Mouse (Mus musculus) gastrocnemius, postnatal 36 days (tissue): ENCODE results near the gene Fggy. TPM values are rescaled to one million over a fixed set of nuclear protein-coding genes. Genes with fewer than 3 reads are reported as not detected.

ENCODE experiments used
- DNase-seq, 2 experiments: peaks; one replicate each; pipeline ENCODE4 v3.0.0; 2022
- intact Hi-C: fragments of 180-260 bp; cut with DNase I; formaldehyde crosslinking; loops from one replicate; pipeline ENCODE4 v1.15.1; 2025
- total RNA-seq, 2 experiments: library from RNA; stranded (reverse); gene quantifications; 2 replicates each; pipeline ENCODE4 v1.2.3; 2021

Fggy gene
- total RNA-seq, 2 experiments from 2014 or later, result 7.6 to 8.2 TPM

DNA sequence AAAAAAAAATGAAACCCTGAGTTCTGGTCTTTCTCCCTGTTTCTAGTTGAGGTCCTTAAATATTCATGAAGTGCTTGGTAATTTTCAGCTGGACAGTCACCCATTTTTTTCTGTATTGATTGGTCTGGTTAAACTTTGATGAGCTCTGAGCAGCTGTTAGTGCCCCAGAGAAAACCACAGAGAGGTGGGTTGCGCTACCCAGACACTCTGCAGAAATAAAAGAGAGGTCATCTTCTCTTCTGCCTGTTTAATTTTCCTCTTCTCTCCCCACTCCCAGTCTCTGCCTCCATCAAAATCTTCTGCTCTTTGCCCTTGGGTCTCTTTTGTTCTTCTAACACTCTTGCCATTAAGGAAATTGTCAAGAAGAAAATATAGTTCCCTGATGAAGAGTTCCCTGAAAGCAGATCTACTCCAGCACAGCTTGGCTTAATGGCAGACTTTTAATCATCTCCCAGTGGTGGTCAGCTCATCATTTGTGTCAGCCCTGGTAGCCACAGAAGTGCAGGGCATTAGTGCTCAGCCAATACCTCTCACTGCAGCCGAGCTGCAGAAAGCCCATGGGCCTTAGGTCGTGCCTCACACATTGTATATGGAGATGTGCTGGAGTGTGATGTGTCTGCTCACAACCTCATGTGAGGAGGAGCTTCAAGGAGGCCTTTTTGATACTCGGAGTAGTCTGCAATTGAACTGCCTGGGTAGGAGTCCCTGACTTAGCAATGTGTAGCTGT is 29.1 kb downstream of the Fggy start:
- intact Hi-C loops, result no loop called here
- DNase-seq, result no peak

DNA sequence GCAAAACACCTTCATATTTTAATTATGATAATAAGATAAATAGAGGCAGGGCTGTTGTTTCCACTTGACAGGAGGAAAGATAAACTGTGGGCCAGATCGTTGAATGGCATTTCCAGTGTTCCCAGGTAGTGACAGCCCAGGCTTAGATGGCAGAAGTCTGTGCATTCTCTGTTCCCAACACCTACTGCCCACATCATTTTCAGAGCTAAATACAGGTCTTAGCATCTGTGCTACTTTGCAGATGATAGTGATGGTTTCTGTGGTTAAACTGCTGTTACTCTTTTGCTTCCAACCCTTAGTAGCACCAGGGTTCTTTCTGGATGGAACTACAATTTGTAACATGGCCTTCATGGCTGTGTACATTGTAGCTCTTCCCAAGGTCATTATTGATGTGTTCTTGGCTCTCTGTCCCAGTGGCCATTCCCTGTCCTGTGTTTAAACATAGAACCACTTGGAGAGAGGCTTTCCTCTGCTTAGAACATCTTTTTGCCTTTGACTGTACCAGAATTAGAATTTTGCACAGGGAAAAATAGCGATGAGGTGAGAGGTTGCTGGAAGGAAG is 31.5 kb downstream of the Fggy start:
- no peak for DNase-seq
- intact Hi-C loops, result no loop called here

DNA sequence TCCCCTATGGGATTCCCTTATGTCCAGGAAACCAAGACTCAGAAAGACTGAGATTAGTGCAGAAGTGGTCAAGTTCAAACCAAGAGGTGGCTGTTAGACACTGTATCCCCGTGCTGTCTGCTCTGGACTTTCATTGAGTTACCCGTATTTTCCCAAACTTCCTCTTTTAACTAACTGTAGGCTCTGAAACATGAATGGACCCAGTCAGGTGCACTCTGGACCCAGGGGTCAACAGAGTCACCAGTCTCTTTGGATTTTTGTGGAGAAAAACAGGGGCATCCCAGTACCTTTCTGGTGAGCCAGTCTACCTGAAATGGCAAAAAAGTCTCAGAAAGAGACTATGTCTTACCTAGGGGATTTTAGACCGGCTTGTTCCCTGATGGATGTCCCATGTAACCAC is 33.6 kb downstream of the Fggy start:
- DNase-seq, result no peak
- intact Hi-C loops, result no loop called here

DNA sequence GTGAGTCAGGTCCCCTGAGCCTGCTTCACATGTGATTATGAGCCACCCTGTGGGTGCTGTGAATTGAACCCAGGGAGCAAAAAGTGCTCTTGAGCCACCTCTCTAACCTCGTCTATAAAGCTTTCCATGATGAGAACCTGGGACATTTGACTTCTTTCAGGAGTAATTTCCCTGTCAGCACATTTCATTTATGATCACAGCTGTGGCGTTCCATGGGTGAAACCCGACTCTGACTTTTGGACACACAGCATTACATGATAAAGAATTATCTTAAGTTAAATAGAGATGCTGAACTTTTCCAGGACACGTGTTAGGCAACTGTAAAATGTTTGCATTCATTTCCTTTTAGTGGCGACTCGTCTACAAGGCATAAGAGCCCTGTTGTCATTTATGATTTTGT is 39.9 kb downstream of the Fggy start:
- intact Hi-C loops, result no loop called here
- DNase-seq, result no peak

DNA sequence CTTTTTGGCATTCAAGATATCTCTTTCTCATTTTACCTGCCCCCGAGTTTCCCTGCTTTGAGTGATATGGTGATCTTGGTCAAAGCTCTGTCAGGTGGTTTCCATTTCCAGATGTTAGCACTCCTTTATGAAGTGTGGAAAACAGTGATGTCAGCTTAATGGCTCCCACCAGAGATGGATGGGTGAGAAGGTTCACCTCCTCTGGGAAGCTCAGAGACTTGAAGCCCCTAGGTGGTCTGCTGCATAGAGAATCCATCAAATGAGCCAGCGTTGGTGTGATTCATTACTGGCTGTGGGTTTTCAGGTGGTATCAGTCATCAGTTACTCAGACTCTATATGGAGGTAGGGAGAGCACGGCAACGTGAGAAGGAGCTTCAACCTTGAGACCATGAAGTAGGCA is 44.5 kb downstream of the Fggy start:
- DNase-seq, result no peak
- intact Hi-C loops, result no loop called here

DNA sequence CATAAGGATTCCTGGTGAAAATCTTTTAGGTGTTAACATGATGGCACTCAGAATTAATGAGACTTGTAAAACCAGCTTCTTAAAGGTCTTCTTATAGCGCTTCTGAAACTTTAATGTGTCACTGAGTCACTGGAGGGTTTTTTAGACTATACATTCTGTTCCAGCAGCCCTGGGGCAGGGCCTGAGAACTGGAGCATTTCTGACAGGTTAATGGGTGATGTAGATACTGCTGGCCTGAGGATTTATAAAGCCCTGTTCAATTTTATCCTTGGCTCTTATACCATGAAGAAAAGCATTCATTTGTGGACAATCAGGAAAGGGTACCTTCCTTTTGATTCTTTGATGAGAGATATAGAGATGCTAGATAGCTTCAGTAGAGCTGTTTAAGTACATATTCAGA is 45.9 kb downstream of the Fggy start:
- intact Hi-C loops, result no loop called here
- DNase-seq, result no peak

DNA sequence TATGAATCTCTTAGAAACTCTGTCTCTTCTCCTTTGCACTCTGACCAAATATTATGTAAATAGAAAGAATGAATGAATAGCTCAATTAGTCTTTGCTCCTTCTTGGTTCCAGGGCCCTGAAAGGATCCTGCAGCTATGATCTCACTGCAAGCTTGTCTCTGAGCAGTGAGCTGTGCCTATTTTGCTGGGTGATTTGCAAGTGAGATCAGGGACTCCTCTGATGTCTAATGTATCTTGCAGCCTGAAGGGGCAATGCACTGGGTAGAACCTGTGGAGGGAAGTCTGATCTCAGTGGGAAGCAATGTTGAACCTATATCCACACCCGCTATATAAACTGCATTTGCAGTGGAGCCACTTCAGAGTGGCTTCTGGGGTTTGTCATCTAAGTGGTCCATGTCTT is 53.4 kb downstream of the Fggy start:
- no peak for DNase-seq
- intact Hi-C loops, result no loop called here

DNA sequence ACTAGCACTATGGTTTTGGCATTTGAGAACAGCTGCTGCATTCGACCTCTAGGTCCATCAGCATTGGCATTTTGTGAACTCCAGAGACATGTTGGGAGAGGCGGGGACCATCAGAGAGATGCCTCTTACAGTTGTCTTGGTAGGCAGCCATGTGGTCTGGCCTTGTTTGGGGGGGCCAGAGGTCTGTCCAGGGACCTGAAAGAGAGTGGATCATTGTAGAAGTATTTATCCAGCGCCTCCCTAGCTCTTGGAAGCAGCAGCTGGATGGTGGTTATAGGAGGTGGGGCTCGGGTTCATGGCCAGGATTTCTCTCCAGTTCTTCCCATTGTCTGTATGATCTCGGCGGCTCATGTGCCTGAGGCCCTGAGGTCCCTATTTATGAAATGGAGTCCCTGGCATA is 54.1 kb downstream of the Fggy start:
- peak; percentile 21 to 27 for DNase-seq
- intact Hi-C loops, result no loop called here

DNA sequence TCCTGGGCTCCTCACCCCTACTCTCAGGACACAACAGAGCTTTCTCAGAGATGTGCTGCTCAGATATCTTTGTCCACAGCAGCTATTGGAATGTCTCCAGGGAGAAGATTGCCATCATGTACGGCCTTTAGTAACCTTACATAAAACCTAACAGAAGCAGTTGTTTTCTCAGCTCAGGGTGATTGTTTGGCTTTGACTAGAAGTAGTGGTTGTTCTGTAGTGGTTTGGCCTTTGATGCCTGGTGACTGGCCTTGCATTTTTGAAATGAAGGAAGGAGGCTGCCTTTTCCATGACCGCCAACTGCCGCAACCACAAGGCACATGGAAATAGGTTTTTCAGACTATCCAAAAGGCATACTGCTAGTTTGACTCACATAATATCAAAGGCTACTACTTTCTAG is 63.7 kb downstream of the Fggy start:
- intact Hi-C loops, result no loop called here
- DNase-seq, result no peak

DNA sequence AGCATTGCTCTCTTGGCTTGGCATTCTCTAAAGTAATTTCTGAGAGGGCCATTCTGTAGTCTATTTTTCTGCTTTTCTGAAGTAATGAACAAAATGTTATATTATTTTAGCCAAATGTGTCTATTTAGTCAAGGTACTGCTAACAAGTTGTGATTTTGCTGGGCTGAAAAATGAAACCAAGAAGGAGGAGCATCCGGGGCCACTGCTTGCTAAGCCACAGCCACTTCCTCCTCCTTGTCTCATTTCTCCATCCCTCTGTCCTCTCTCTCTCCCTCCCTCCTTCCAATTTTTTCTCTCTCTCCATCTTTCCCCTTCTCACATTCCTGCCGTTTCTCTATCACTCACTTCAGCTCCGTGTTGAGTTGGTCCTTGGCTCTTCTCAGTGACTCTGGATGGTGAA is 67.4 kb downstream of the Fggy start:
- DNase-seq, result no peak
- intact Hi-C loops, result no loop called here

DNA sequence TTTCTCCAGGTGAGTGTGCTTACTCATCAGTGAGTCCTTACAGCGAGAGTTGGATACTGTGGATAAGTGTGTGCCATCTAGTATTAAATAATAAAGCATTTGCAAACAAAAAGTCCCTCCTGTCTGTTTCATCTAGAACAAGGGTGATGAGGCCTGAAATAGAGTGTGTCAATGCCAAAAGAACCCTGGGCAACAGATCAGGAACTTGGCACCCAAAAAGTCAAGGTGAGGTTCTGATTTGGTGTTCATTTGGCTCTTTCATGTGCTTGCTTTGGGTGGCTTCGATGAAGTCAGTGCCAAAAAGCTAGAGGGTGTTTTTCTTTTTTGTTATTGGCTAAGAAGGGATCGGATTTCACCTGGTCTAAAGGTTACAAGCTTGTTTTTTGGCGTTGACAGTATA is 68.3 kb downstream of the Fggy start:
- DNase-seq, result no peak
- intact Hi-C loops, result no loop called here

DNA sequence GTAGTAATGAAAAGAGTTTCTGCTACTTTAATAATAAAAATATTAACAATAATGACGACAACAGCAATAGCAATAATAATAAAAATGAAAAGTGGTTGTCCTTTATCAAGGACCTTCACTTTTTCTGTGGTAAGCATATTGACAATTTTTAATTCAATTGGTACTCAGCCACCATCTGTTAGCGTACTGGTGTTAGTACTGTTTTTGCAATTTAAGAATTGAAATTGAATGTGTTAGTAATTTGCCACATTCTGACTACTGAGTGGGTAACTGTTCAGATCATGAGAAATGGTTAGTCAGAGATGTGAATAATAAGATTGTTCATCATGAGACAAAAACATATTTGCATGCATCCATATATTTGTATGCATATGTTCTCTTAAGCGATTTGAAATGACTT is 68.9 kb downstream of the Fggy start:
- intact Hi-C loops, result no loop called here
- no peak for DNase-seq

DNA sequence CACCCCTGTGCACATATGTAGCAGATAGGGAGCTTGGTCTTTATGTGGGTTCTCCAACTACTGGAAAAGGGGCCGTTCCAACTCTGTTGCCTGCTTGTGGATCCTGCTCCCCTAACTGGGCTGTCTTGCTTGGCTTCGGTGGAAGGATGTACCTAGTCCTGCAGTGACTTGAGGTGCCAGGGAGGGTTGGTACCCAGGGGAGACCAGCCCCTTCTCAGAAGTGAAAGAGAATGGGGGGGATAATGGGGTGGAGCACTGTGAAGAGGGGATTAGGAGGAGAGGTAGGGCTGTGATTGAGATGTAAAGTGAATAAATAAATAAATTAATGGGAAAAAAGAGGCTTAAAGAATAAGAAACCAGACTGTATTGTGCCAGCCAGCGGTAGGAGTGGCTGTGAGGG is 77.6 kb downstream of the Fggy start:
- intact Hi-C loops, result no loop called here

DNA sequence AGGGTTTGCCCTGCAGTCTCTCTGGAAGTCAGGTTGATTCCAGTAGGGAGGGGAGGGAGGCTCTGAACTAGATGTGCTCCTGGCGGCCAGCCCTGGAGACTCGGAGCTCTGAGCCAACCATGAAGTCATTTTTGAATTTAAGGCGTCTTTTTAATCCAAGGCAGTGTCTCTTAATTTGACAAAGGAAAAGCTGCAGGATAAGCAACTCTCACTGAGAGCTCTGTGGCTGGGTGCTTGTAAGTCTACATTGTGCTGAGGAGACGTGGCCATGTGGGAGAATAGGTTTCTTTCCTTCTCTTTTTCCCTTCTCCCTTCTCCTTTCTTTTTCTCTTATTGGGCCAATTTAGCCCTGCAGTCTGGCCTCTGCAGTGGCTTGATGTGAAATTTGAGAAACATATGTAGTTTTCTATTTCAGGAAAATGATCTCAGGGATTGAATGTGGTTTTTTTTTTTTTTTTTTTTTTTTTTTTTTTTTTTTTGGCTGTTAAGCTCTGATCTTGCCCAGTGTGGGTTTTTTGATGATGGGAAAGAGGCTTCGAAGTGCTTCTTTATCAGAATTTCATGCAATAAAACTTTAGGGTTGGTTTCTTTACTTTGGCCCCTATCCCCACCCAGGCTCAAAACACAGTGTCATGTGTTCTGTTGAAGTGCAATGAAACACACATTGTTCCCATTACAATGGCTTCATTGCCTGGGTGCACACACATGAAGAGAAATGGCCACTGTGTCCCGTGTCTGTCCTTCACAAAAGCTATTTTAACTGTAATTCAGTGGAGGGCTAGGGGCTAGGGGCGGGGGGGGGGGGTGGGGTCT is 79.8 kb downstream of the Fggy start:
- DNase-seq, result peak; percentile 71 to 72
- intact Hi-C loops, result no loop called here

More for the DNA sequence above, 77.6 kb downstream of the Fggy start:
- no peak for DNase-seq

DNA sequence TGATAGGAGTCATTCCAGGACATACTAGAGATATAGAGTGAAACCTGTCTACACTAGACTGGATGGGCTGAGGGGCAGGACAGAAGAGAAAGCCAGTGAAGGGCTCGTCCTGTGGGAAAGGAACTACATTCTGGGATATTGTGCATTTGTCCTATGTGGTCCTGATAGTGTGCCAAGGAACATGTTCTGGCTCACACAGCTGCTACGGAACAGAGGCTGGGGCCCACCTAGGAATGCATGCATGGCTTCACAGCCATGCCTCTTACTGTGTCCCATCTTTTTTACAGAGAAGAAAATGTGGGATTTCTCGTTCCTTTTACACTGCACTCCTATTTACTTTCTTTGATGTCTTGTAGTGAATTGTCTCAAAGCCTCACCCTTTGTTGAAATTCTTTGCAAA is 80.8 kb downstream of the Fggy start:
- intact Hi-C loops, result no loop called here
- no peak for DNase-seq

DNA sequence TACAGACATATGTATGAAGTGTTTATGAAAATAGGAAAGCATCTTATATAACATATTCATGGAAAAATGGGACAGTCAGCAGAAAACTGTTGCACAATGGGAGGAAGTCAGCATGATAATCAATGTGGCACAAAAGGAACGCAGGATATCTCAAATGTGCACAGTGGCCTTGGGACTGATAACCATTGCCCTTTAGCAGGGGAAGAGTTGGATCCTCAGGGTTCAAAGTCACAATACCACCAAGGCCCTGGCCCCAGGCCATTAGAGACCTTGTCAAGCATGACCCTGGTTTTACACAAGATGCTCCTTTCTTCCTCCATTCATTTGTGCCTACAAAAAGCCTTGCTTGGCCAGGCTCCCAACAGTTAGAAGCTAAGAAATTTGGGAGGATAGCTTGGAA is 83.5 kb downstream of the Fggy start:
- intact Hi-C loops, result loop anchor here (10.0 kb wide), 1 partner anchor 224 kb away; no protein-coding TSS in a partner anchor
- DNase-seq, result no peak

DNA sequence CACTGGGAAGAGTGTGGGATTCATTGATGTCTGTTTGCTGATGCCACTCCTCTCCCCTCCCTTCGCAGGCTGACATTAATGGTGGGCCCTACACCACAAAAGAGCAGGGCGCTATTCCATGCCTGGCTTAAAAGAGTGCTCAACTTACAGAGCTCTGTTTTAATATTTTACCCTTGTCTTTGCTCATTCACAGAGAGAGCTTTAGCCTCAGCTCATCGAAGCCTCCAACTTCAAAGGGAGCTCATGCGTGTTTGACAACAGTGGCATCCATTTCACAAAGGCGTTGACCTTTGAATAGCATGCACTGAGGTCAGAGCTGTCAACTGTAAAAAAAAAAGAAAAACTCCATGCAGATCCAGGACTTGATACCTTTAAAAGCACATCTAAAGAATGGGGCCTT is 86.7 kb downstream of the Fggy start:
- intact Hi-C loops, result loop anchor here (10.0 kb wide), 1 partner anchor 221 kb away; no protein-coding TSS in a partner anchor
- no peak for DNase-seq

DNA sequence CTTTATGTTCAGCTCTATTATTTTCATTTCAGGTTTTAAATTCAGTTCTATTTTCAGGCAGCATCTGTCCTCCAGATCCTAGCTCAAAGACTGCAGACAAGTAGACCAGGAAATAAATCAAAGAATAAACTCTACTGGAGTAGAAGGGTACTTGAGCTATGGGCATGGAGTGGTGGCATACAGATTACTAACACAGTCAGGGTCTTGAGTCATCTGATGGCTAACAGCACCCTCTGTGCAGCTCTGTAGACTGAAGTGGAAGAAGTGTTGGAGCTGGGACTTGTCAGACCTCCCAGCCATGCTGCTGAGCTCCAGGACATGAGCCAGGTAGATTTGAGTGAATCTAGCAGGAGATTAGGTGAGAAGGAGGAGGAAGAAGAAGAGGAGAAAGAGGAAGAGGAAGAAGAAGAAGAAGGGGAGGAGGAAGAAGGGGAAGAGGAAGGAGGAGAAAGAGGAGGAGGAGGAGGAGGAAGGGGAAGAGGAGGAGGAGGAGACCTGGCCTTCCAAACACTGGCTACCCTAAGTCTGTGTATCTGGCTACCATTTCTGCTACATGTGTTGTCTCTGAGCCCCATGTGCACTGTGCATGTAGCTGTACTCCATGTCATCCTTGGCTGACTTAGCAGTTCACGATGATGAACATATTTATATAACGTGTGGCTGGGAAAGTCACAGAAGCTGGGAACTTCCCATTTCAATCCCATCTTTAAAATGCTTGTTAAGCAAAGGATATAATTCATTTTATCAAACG is 91.7 kb downstream of the Fggy start:
- intact Hi-C loops, result loop anchor here (10.0 kb wide), 1 partner anchor 216 kb away; no protein-coding TSS in a partner anchor
- no peak for DNase-seq

DNA sequence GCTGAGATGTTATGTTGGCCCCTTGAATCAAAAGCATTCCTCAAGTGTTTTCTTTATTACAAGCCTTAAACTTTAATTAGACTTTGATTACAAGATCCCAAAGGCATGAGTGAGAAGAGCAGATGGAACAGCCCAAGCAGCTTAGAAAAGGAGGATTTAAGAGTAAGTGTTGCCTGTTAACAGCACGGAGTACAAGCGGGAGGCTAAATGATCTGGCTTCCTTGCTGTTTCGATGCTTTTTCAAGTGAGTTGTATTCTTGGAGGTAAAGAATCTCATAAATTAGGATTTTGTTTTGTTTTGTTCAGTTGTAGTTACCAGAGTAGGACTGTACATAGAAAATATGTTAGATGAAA is 92.2 kb downstream of the Fggy start:
- intact Hi-C loops, result loop anchor here (10.0 kb wide), 1 partner anchor 215 kb away; no protein-coding TSS in a partner anchor
- no peak for DNase-seq

DNA sequence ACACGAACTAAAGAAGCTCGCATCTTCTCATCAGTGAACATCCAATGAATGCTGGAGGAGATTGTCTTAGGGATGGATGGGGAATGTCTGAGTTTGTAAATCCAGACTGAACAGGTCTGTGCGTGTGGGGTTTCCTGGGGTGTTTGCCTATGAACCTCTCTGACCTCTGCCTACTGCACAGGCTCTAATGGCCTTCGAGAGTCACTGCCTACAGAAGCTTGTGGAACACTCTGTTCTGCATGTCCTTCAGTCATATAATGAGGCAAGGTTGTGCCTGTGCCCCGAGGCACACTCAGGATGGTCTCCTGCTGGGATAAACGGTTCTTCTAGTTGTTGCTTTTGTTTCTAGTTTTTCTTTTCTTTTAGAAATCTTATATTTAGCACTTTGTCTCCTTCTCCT is 92.7 kb downstream of the Fggy start:
- intact Hi-C loops, result loop anchor here (10.0 kb wide), 1 partner anchor 215 kb away; no protein-coding TSS in a partner anchor
- DNase-seq, result no peak

DNA sequence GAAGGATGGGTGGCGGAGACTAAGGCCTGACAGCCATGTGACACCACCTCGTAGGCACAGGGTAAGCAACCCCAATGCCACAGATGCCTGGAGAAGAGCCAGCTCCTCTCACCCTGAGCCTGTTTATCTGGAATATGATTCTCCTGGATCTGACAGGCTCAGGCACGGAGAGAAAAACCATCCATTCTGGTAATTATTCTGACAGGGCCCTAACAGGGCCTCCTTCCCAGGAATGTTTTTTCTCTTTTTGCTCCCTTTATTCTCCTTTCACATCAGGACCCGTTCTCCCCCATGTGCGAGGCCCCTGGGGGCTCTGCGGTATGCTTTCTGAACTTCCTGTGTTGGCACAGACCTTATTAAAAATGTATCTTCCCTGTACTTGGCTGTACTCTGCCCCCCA is 94.7 kb downstream of the Fggy start:
- DNase-seq, result no peak
- intact Hi-C loops, result no loop called here
